Mouse (Mus musculus) left cerebral cortex, adult 18-20 months (tissue): ENCODE measurements at regions not wholly inside any gene's neighbourhood (a gene's known extent, or its start where the extent isn't known, plus 50 kb on each side); places are given as distances from the start of the nearest gene placed in this dataset.

Source experiments
- DNase-seq, 2 experiments: peaks; one replicate each; pipeline ENCODE4 v3.0.0; 2021 to 2022; ENCODE audit warnings: low spot score in 2 of 2, mixed read lengths in 1 of 2

- no peak for DNase-seq
Observed at GRCm38 (mm10) chr6:51641965-51642364, 118.3 kb downstream of the Snx10 start.

DNA sequence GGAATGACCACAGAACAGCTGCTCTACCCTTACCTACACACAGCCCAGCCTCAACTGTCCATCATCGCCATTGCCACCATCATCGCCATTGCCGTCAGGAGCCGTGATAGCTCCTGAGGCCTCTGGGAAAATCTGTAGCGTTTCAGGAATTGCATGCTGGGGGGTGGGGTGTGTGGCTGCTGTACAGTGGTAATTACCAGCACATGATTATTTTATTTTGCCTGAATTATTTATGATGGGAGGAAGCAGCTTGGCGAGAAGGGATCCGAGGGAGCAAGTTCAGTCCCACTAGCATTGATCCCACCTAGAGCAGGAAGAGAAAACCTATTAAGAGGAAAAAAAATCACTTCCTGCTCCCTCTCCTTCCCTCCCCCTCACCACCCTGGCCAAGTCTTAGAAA, 125.1 kb downstream of the Snx10 start:
- DNase-seq = no peak

DNA sequence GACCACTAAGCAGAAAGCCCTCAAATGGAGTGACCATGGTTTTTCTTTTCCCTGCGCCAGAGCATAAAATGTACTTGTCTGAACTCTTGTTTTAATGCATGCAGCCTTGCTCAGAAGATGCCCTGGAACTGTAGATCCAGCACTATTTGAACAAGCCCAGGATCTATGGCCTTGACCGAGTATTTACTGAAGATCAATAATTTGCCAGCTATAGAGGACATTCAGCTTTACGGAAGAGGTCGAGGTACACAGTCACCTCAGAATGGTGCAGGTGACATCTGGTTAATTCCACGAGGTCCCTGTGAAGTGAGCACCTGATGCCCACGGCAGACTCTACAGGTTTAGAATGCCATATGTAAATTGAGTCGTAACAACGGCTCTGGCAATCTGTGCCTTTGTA, 130.1 kb downstream of the Snx10 start:
- DNase-seq = no peak

GRCm38 (mm10) chr6:51654991-51655390, 131.3 kb downstream of the Snx10 start:
- no peak for DNase-seq

DNA sequence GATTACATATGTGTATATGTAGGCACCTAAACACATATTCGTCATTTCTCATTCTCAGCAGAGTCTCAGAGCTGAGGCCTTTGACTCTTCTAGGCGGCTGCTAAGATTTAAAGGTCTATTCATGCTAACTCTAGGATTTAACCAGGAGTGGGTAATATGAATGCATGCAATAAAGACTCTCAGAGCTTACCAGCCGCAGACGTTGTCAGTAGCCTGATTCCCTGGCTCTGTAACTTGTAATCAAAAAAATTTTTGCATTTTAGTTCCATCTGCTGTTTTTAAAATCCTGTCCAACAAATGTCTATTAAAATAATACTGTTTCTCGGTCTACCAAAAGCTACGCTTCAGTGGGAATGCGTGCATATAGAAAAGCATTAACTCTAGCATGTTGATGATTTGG, 132.4 kb downstream of the Snx10 start:
- no peak for DNase-seq

- no peak for DNase-seq
Observed at GRCm38 (mm10) chr6:51656883-51657640, 133.4 kb downstream of the Snx10 start.

GRCm38 (mm10) chr6:51658360-51658759, 134.7 kb downstream of the Snx10 start:
- no peak for DNase-seq

DNA sequence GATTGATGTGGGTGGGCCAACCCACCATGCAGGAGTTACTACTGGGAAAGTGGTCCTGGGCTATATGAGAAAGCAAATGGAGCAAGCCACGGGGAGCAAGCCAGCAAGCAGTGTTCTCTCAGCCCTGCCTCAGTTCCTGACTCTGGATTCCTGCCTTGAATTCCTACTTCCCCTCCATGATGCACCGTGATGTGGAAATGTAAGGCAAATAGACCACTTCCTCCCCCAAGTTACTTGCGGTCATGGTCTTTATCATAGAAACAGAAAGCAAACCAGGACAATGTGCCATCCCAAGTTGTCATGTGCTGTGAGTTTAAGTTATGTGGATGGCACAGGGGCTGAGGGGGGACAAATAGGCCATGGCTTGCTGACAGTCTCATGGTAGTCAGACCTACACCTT, 139.5 kb downstream of the Snx10 start:
- no peak for DNase-seq

- DNase-seq = no peak
Observed at GRCm38 (mm10) chr6:51664049-51664448, 140.3 kb downstream of the Snx10 start.

DNA sequence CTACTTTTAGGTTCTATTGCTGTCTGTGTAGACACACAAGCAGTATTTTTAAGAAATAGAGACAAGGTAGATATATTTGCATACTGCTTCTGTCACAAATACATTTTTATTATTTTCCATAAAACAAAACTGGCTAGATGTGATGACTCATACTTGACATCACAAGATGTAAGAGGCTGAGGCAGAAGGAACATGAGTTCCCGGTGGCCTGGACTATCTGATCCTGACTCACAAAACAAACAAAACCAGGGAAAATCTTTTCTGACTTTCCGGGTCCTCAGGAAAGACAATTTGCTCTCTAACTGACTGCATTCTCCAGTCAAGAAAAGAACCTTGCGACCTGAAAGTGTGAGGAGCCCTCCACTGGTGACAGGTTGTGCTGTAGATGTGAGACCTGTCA, 143.3 kb downstream of the Snx10 start:
- no peak for DNase-seq

DNA sequence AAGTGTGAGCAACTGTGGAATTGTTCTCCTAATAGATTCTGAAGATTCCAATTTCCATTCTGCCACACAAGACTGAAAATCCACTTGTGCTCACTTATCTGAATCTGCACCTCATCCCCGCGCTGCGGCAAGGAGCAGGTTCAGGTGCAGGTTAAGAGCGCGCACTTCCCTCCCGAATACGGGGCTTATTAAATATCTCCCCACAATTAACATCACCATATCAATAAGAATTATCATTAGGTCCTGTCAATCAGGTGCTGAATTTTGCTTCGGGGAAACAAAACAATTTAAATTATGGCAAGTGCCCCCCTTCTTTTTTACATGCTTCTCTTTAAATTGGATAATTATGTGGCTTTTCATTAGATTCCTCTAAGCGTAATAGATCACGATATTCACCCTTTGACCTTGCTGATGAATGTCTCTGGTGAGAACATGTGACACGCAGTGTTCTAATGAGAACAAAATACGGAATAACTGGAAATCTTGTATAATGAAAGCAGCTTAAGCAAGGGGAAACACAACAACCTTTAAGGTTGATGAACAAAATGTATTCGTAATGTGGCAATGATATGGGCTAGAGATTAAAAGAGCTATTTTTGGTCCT, 151.7 kb downstream of the Snx10 start:
- no peak for DNase-seq

DNA sequence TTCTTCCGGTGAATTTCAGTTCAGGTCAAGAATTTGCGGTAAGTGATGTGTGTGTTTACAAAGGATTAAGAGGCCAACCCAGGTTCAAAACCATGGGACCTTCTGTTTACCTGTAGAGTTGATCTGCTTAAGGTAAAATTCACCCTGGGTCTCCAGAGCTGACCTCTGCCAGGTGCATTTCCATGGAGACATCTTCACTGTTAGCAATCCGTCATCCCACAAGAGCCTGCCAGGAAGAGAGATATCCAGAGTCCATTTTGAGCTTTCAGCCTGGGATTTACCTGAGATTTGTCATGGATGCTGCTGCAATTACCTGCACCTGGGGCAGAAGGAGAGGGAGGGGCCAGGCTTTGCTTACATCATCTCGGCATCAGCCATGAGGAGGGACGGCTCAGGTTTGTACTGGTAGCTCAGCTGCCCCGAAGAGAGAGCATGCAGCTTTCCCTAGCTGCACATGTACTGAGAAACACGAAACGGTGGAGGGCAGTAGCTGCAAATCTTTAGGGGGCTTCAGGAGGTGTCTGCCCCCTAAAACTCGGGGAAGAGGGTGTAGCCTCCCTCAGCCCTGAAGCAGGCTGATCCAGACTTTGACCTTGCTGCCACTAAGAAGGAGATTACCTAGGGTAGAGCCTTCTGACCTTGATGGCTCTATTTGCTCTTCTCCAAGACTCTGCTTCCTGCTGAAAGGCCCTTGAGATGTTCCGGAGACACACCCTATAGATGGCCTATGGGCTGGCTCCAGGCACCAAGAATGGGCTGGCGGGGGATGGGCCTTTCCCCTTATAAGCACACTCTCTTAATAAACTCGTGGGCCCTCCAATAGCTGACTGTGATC, 153.7 kb downstream of the Snx10 start:
- DNase-seq = no peak

DNA sequence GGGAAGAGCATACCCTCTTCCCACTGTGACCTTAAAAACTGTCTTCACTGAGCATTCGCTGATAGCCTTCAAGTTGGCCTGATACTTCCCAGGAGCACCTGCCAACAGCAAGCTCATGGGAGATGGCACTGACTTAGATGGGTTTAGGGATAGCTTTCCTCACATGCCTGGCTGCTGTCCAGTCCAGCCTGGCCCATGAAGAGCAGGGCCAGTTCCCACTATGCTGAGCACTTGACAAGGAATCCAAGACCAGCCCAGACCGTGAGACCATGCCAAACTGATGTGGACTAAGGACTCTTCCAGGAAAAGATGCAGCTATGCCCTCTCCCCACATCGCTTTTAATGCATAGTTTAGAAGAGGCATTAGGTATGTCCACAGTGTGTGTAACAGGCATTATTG, 155.0 kb downstream of the Snx10 start:
- DNase-seq = no peak

DNA sequence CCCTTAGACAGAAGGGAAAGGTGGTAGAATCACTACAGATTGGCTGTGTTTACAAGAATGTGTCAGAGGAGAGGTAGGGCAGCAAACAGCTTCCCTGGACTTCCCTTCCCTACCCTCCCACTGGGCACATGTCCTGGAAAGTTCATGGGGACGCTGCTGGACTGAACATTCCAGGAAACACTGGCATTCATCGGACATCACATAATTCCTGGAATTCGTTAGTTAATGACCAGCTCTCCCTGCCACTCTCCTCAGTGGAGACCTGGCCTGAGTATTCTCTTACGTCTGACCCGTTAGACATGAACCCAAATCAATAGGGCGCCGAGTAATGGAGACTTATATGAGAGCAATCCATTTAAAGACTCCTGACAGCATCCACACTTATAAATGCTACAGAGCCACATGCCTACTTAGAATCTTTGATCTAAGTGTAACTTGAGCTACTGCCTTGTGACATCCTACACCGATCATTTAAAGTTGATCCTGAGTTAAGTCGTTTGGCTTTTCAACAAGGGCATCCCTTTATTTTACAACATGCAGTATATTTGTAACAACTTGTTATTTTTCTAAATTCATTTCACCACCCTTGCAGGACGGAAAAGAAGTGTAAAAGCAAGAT, 156.6 kb downstream of the Snx10 start:
- DNase-seq = no peak

GRCm38 (mm10) chr6:51683131-51683530, 159.4 kb downstream of the Snx10 start:
- no peak for DNase-seq

DNA sequence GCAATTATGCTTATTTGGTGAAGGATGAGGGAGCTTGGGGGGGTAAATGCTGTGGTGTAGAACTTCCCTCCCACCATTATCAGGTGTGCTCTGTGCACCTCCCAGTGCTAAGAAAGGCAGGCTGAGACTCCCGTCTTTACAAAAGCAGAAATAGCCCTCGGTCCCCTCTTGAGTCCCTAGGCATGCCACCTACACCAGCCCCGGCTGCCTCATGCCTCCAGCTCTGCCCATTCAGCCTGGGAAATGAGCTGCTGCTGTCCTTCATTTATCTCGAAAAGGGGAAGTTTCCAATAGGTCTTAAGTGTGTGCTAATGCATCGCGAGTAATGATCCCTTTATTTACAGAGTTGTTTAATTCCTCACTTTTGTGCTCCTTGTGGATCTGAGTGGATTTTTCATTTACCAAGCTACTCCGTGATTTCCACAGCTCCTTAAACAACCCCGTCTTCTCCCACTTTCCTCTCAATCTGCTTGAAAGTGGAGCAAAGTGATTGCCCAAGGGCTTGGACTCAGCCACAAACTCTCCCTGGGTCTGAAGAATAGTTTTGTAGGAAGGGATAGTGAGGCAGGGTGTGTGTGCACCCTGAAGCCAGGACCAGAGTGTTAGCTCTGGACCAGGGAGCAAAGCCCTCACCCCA, 162.1 kb downstream of the Snx10 start:
- no peak for DNase-seq

- peak in 1 of 2 experiments; percentile 7 for DNase-seq
Observed at GRCm38 (mm10) chr6:51690795-51691563, 167.3 kb downstream of the Snx10 start.

DNA sequence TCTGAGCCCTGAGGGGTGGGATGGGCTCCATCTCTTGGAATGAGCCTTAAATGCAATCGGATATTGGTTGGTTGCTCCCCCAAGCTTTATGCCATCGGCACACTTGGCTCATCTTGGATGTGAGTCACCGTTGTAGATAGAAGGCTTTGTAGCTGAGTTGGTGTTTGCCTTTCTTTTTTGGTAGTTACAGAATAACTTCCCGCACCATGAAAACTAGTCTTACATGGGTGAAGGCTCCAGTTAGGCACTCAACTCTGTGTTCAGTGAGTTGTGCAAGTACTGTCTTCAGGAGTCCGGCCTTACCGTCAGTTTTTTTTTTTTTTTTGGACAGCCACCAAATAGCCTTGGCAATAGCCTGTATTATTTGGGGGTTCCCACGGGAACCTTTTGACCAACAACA, 170.3 kb downstream of the Snx10 start:
- no peak for DNase-seq

GRCm38 (mm10) chr6:51696396-51696795, 172.7 kb downstream of the Snx10 start:
- no peak for DNase-seq

DNA sequence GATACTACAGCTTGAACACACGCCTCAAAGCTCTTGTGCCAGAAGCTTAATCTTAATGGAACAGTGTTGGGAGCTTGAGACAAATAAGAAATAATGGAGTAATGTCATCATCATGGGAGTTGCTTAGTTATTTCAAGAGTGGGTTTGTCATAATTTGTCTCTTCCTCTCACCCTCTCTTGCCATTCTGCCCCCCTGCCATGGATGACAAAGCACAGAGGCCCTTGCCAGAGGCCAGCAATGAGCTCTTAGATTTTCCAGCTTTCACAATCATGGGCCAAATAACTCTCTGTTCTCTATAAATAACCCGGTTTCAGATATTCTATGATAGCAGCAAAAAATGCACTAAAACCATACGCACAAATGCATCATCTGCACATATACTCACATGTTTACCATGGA, 174.1 kb downstream of the Snx10 start:
- DNase-seq = no peak

DNA sequence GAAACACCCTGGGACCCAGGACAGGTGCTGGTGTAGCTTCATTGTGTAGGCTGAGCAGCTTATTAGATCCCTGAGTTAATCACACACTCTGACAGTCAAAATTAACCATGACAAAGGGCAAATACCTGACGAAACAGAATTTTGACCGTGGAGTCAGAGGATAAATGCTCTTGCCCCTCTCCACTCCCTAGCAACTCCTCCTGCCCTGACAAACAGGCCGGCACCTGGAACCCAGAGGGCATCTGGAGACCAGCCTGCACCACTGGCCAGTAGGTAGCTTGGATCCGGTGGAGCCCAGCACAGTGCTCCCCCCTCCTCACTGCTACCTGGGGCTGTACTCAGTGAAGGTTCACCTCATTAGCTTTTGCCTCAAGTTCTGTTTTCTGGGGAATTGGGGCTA, 174.5 kb downstream of the Snx10 start:
- DNase-seq = no peak
